Mouse (Mus musculus) liver, postnatal 0 days (tissue): ENCODE results near the gene Myh9.

ENCODE experiments used
- CTCF ChIP-seq: sonication (generic); IDR thresholded peaks from 2 replicates; pipeline ENCODE4 v1.5.1; 2016; ENCODE audit warnings: antibody characterized with exemption, low read depth
- EP300 ChIP-seq: IDR thresholded peaks from 2 replicates; pipeline ENCODE4 v1.6.1; 2016; ENCODE audit warnings: antibody characterized with exemption, low read depth, mild to moderate bottlenecking

DNA sequence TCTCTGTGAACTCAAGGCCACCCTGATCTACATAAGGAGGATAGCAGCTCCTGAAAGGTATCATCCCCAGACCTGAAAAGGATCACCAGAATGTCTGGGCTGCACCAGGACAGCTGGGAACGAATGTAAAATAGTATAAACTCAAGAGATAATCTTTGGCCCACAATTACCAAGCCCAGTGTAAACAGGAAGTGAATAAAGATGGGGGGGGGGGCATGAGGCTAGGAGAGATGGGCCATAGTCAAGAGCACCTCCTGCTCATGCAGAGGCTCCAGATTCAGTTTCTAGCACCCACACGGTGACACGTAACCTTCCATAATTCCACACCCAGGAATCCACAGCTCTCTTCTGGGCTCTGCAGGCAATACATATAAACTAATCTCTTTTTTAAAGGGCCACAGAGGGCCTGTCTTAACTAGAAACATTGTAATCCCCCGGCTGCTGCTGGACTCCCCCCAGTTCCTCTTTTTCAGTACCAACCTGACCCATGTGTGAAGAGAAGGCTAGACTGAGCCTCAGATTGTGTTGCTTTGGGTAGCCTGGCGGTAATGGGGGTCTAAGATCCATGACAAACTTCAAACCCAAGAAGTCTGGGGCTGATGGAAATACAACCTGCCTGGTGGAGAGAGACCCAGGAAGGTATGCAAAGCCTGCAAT is 11.4 kb downstream of the Myh9 start:
- TF ChIP-seq CTCF (no peak), EP300 (no peak)
